Mouse (Mus musculus): ENCODE results near the gene Cptp.
A peak's percentile ranks its signal among the peaks of the same experiment; 100 is the strongest.

The Cptp gene

DNA sequence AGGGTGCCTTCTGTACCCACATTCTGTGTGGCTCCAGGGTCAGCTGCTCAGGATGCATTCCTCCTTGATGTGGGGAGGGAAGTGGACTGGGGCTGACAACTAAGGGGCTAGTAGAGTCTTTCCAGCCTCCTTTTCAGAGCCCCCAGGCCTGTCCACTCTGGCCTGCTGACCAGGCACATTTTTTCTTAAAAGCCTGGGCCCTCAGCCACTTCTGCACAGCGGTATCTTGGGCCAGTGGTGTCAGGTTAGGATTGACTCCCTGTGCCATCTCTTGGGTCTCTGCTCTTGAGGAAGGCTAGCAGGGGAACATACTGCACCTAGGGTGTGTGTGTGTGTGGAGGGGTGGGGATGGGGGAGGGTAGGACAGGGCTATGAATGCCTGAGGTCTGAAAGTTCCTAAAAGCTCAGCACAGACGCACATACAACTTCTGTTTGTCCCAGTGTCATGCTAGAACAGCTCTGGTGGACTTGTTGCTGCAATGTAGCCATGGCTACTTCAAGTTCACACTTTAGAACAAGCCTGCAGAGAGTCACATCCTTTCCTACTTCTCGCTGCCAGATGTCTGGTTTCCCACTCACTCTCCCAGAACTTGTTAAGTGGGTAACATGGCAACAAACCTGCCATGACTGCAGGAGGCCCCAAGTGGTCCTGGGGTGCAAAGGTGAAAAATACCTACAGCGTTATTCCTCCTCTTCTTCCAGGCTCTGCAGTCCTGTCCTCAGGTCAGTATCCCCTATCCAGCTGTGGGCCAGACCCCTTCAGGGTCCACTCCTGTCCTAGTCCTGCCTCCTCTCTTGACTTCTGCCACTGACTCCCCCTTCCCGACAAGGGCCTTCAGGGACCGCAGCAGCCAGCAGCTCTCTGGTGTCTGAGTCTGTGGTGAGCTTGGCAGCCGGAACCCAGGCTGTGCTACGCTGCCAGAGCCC lies 28.9 kb downstream of the Cptp start:
- no peak for DNase-seq

DNA sequence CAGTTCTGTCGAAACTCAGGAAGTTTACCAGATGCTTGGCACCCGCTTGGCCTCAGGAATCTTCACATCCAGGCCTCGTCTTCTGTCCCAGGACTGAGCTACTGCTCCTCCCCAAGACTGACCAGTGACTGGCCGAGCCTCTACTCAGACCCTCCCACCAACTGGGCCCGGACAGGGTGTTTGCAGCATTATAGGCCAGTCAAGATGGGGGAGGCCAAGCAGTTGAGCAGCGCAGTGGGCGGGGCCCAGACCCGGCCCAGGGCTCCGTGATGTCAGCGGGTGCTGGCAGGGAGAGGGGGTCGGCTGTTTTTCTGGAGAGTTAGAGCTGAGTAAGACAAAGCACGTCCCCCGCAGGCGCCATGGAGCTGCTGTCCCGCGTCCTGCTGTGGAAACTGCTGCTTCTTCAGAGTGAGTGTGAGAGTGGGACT lies 29.7 kb downstream of the Cptp start, which contains the start of gene Mxra8:
TSS of gene Mxra8 (plus strand) at position 198 of the 428 bp plus-strand sequence.
- DNase-seq = peak; percentile 95

- DNase-seq = no peak
Observed at GRCm38 (mm10) chr4:155838187-155839153, 30.8 kb downstream of the Cptp start.

DNA sequence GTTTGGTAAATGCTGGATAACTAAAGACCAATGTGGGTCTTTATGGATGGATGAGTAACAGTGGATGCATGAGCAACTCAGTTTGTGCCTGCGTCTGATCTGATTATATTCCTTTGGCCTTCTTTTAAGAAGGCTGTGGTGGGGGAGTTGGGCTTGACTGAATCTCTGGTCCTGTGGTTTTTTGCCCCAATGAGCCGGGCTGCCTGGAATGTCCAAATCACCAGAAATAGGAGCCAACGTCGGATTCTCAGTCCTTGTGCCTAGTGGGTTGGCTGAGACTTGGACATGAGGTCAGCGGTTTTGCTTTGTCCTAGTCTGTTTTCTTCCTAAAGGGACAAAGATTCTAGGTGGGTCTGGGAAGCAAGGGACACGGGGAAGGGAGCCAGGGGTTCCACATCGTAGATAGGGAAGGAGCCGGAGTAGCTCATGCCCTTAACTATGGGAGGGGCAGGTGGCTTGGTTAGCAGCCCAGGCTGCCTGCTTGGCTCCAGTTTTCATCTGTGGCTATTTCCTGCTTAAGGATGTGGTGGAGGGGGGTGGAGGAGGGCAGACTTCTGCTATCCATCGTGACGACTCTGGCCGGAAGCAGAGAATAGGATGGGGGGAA lies 31.7 kb downstream of the Cptp start:
- peak; percentile 76 for DNase-seq

DNA sequence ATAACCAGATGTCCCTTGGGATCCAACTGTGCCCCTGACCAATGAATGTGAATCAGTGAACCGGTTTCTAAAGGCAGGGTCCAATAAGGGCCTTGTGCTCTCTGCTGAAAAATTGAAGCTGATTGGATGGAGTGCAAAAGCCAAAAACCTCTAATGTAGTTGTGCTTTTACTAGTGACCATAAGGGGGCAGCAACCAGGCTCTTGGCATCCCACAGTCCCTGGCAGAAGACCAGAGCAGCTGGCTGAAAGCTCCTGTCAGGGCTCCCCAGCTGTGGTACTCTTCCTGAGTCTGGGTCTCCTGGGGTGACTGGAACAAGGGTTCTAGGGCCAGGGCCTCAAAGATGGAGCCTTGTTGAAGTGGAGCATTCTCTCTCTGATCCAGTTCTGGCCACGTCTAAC lies 35.4 kb downstream of the Cptp start:
- peak; percentile 91 for DNase-seq

GRCm38 (mm10) chr4:155833234-155833633 lies 36.0 kb downstream of the Cptp start:
- DNase-seq = peak; percentile 26

DNA sequence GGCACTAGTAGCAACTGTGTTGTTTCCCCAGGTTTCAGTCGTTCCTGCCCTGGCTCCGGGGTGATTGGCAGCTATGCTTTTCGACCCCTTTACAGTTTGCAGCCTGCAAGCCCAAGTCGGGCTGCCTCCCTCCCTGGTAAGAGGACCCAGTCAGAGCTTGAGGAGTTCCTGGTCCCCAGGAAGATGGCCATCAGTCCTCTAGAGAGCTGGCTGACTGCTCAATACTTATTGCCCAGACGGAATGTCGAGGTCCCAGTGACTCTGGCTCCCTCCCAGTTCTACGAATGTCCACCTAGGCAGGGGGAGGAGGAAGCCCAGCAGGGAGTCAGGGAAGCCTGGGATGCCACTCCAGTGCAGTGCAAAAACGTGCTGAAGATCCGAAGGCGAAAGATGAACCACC lies 36.9 kb downstream of the Cptp start:
- DNase-seq = no peak

DNA sequence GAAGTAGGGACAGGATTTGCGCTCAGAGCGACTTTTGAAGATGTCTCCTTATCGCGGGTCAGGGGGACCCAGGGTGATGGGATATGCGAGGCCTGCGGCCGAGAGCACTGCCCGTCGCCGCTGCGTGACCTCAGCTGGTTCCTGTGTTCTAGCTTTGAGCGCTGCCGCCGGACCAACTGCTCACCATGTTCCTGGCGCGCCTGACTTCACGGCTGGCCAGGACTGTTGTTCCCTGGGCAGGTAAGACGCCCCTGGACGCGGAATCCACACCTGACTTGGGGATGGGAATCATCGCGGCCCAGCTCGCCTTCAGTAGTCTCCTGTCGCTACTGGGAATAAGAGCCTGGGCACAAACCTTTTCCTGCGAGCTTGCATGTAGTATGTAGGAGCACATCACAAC lies 37.4 kb downstream of the Cptp start:
- peak; percentile 31 for DNase-seq

GRCm38 (mm10) chr4:155831205-155831766 lies 38.0 kb downstream of the Cptp start, which contains the start of gene Aurkaip1:
Gene Aurkaip1, plus strand, starts transcription at chr4:155831272.
- DNase-seq = peak; percentile 96

GRCm38 (mm10) chr4:155830596-155830995 lies 38.6 kb downstream of the Cptp start:
- no peak for DNase-seq

DNA sequence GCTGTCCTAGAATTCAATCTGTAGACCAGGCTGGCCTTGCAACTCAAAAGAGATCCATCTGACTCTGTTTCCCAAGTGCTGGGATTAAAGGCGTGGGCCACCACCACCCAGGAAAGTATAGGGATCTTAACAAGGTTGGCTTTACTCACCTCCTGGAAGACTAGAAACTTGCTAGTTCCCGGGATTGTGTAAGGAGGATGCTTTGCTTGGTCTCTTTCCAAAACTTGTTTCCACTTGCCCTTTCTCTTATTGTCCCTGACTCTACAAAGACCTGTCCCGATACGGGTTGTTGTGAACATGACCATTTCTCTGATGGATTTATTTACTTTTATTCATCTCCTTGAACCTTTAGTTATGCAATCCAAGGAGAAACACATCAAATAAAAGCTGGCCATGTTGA lies 39.4 kb downstream of the Cptp start:
- no peak for DNase-seq

DNA sequence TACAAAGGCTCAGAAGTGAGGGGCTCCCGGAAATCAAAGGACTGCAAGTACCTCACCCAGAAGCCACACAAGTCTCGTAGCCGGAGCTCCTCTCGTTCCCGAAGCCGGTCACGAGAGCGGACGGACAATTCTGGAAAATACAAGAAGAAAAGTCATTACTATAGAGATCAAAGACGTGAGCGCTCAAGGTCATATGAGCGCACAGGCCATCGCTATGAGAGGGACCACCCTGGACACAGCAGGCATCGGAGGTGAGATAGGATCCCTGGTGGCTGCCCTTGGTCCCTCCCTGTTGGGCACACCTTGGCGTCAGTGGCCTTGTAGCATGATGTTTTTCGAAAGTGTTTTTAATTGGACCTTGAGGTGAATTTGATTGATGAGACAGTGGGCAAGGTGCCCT lies 45.8 kb downstream of the Cptp start:
- DNase-seq = no peak

- peak; percentile 52 for DNase-seq
Observed at GRCm38 (mm10) chr4:155821025-155821424, 48.2 kb downstream of the Cptp start.

DNA sequence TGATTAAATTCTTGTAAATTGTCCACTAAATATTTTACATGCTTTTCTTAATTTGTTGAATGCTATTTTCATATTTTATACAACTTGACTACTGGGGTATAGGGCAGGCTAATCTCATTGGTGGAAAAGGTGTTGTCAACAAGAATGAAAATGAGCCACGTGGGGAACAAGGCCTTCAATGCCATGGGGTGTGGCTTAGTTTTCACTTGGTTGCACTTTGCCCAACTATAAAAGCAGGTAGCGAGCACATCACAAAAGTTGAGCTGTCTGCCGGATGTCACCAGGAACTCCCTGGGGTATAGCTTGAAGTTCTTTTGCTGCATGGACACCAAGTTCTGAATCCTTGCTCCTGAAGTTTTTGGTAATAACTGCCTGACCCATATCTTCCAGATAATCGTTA lies 51.7 kb downstream of the Cptp start:
- no peak for DNase-seq

Data from lung, postnatal 36 days (tissue).